Mouse (Mus musculus) induced T-regulatory cell, adult 2 months (primary cell): ENCODE measurements at regions not wholly inside any gene's neighbourhood (a gene's known extent, or its start where the extent isn't known, plus 50 kb on each side); places are given as distances from the start of the nearest gene placed in this dataset.
A peak's percentile ranks its signal among the peaks of the same experiment; 100 is the strongest.

Source experiments
- DNase-seq: peaks from one replicate; pipeline ENCODE4 v3.0.0-alpha.2; 2012; ENCODE audit warnings: low read depth

DNA sequence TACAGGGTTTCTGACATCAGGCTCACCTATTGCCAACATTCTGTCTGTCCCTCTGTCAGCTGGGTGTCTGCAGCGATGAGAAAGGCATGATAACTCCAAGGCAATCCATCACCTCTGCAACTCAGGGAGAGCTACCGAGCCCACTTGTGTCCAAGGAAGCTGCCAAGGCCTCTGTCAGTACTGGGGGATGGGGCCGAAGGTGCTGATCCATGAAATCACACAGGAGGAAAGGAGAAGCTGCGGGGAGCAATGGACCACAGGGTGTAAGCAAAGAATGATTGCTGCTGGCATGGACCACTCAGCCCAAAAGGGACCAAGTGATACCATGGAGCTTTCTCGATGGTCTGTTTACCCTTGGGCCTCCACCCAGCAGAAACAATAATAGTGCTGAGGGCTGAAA lies 67.5 kb upstream of the Mid1ip1 start:
- no peak for DNase-seq

DNA sequence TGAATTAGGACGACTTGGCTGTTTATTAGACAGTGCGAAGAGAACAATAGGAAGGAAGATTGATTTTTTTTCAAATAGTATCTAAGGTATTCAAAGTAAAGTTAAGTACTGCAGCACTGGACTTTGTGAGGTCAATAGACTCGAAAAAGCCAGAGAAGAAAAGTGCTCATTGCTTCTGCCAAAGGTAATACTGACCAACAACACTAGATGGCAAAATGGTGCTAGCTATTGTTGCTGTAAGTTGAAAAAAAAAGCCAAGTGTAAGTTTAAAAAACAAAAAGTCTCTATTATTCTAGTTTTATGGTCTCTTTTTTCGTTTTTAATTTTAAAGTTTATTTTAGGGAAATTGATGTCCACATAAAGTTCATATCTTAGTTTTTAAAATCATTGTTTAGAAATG lies 63.9 kb upstream of the Mid1ip1 start:
- peak; percentile 11 for DNase-seq
